In the genomic region with DNA sequence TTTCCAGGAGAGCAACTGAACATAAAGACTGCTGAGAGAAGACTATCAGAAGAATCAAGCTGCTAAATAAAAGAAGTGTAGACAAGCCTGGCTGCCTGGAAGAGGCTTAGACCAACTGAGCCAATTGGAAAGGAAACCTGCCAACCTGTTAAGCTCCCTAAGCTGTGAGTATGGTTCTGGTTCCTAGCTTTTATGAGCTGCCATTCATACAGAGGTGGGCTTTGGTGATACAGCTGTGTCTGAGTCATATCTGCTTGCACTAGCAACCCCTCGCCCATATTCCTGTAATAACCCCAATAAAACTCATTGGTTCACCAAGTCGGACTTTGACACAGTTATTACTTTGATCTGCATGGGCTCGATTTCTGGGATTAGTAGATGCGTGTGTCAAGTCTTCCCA, we compare ENCODE assay signal across 24 mouse cellular contexts.
A peak's percentile ranks its signal among the peaks of the same experiment; 100 is the strongest.
DNase-seq lines count a peak whose midpoint lies in the region; ATAC-seq and TF ChIP-seq lines count a peak whose summit lies in the region.
"Had no signal": no experiment of that assay in that cellular context is flagged by ENCODE, and none has a peak within 500 bp of the region (broad histone marks: within the 10 kb centered on the region; RNA-seq: fewer than 3 reads in every experiment).

No protein-coding gene starts in this region.

- 63% methylated on average over 4 of the region's 4 CpGs for WGBS in limb, embryonic 12.5 days
- 84% methylated on average over 4 of the region's 4 CpGs for WGBS in limb, embryonic 10.5 days
- WGBS in intestine, embryonic 14.5 days, result 44% methylated on average over 4 of the region's 4 CpGs
- WGBS in intestine, embryonic 16.5 days, result 40% methylated on average over 4 of the region's 4 CpGs
- 37% methylated on average over 4 of the region's 4 CpGs for WGBS in limb, embryonic 14.5 days

- 0 out of 2 replicates have a peak, but pooled peaks have one; percentile 37 for ATAC-seq in limb, embryonic 12.5 days (ENCODE audit: insufficient number of reproducible peaks, insufficient read depth, low FRiP score, low TSS enrichment, low read depth)
- peak; percentile 89 for ATAC-seq in intestine, embryonic 14.5 days (replicated peaks; ENCODE audit: low FRiP score, low TSS enrichment, low read depth)
- peak; percentile 91 for ATAC-seq in intestine, embryonic 16.5 days
- no peak for ATAC-seq in limb, embryonic 14.5 days (ENCODE audit: low FRiP score, low read depth)
- ATAC-seq in megakaryocyte, adult 5-6 weeks (ENCODE audit: poor library complexity, severe bottlenecking), result no peak
- ATAC-seq: CD4-positive, CD25-positive, alpha-beta regulatory T cell, adult 4 months; forebrain, embryonic 14.5 days; hindbrain, embryonic 16.5 days had no signal

- no peaks in the 10 kb centered on the region for H3K27me3 ChIP-seq in limb, embryonic 12.5 days
- H3K27me3 ChIP-seq in limb, embryonic 10.5 days (ENCODE audit: low read depth, poor library complexity, severe bottlenecking), result no peaks in the 10 kb centered on the region
- H3K27me3 ChIP-seq in intestine, embryonic 14.5 days (replicated peaks; ENCODE audit: control insufficient read depth, insufficient read depth, low read length), result no peaks in the 10 kb centered on the region
- H3K27me3 ChIP-seq in intestine, embryonic 16.5 days (replicated peaks; ENCODE audit: control insufficient read depth, insufficient read depth, low read length), result no peaks in the 10 kb centered on the region
- H3K27me3 ChIP-seq in limb, embryonic 14.5 days (ENCODE audit: control insufficient read depth, insufficient read depth, low read length), result no peaks in the 10 kb centered on the region
- H3K27me3 ChIP-seq: heart, embryonic 12.5 days; heart, embryonic 15.5 days; hindbrain, embryonic 13.5 days had no signal

- no peak overlapping the region for H3K27ac ChIP-seq in limb, embryonic 12.5 days
- H3K27ac ChIP-seq in limb, embryonic 10.5 days, result no peak overlapping the region
- 0 out of 2 replicates have a peak overlapping the region, but pooled peaks have one; percentile 27 for H3K27ac ChIP-seq in intestine, embryonic 14.5 days (ENCODE audit: low read depth)
- no peak overlapping the region for H3K27ac ChIP-seq in intestine, embryonic 16.5 days (ENCODE audit: low read length)
- no peak overlapping the region for H3K27ac ChIP-seq in limb, embryonic 14.5 days (replicated peaks; ENCODE audit: low read depth, low read length)
- H3K27ac ChIP-seq: heart, embryonic 15.5 days; hindbrain, embryonic 10.5 days; hindbrain, embryonic 13.5 days had no signal

- peaks cover 4% of the 10 kb centered on the region; the same call in 1 of the 2 replicates for H3K4me1 ChIP-seq in limb, embryonic 12.5 days (replicated peaks)
- H3K4me1 ChIP-seq in limb, embryonic 10.5 days, result no peaks in the 10 kb centered on the region
- H3K4me1 ChIP-seq in intestine, embryonic 14.5 days (replicated peaks; ENCODE audit: control insufficient read depth, insufficient read depth, low read length), result no peaks in the 10 kb centered on the region; the same call in 1 of the 2 replicates
- no peaks in the 10 kb centered on the region; the same call in 1 of the 2 replicates for H3K4me1 ChIP-seq in intestine, embryonic 16.5 days (ENCODE audit: control insufficient read depth, insufficient read depth, low read length)
- no peaks in the 10 kb centered on the region for H3K4me1 ChIP-seq in limb, embryonic 14.5 days (ENCODE audit: control insufficient read depth, insufficient read depth, low read length)
- H3K4me1 ChIP-seq: heart, embryonic 12.5 days; heart, embryonic 15.5 days; hindbrain, embryonic 10.5 days; hindbrain, embryonic 13.5 days had no signal

- DNase-seq in limb, embryonic 10.5 days (ENCODE audit: low spot score), result no peak
- no peak for DNase-seq in intestine, embryonic 14.5 days (ENCODE audit: low spot score)
- peak; percentile 61 for DNase-seq in limb, embryonic 14.5 days (ENCODE audit: low spot score)
- no peak for DNase-seq in spleen, postnatal 4 days (ENCODE audit: low spot score in 2 of 2)
- DNase-seq in adrenal gland, postnatal 25 days, result no peak
- DNase-seq: adrenal gland, adult 2 months; adrenal gland, postnatal 14 days; cerebellum, adult 18-20 months; cerebellum, adult 9-10 months; cerebellum, postnatal 14 days; gastrocnemius, postnatal 25 days; heart, adult 18-20 months; heart, postnatal 10 days; heart, postnatal 36 days had no signal

- no peak for TF ChIP-seq POLR2A in limb, embryonic 14.5 days (IDR thresholded peaks at IDR 0.05; ENCODE audit: borderline replicate concordance, extremely low read depth, insufficient read depth, insufficient read length)

- H3K36me3 ChIP-seq in limb, embryonic 12.5 days, result no peaks in the 10 kb centered on the region
- no peaks in the 10 kb centered on the region for H3K36me3 ChIP-seq in limb, embryonic 10.5 days
- no peaks in the 10 kb centered on the region for H3K36me3 ChIP-seq in intestine, embryonic 14.5 days (ENCODE audit: control insufficient read depth, insufficient read depth, low read length)
- H3K36me3 ChIP-seq in intestine, embryonic 16.5 days (ENCODE audit: control insufficient read depth, insufficient read depth, low read length), result no peaks in the 10 kb centered on the region
- H3K36me3 ChIP-seq in limb, embryonic 14.5 days (ENCODE audit: control insufficient read depth, insufficient read depth, low read length), result no peaks in the 10 kb centered on the region
- H3K36me3 ChIP-seq: heart, embryonic 12.5 days; heart, embryonic 15.5 days; hindbrain, embryonic 10.5 days; hindbrain, embryonic 13.5 days had no signal

- no peaks in the 10 kb centered on the region for H3K9me3 ChIP-seq in limb, embryonic 12.5 days
- no peaks in the 10 kb centered on the region for H3K9me3 ChIP-seq in limb, embryonic 10.5 days (replicated peaks)
- H3K9me3 ChIP-seq in intestine, embryonic 14.5 days (ENCODE audit: control insufficient read depth, low read length), result no peaks in the 10 kb centered on the region
- no peaks in the 10 kb centered on the region for H3K9me3 ChIP-seq in intestine, embryonic 16.5 days (ENCODE audit: control insufficient read depth, low read length)
- H3K9me3 ChIP-seq in limb, embryonic 14.5 days (ENCODE audit: control insufficient read depth, low read length), result no peaks in the 10 kb centered on the region
- H3K9me3 ChIP-seq: heart, embryonic 12.5 days; heart, embryonic 15.5 days; hindbrain, embryonic 10.5 days; hindbrain, embryonic 13.5 days had no signal

- H3K9ac ChIP-seq in limb, embryonic 12.5 days (replicated peaks), result no peak overlapping the region
- H3K9ac ChIP-seq in intestine, embryonic 14.5 days (ENCODE audit: low read length), result no peak overlapping the region
- no peak overlapping the region for H3K9ac ChIP-seq in intestine, embryonic 16.5 days (ENCODE audit: low read depth, low read length)
- no peak overlapping the region for H3K9ac ChIP-seq in limb, embryonic 14.5 days (ENCODE audit: low read depth, low read length, severe bottlenecking)
- H3K9ac ChIP-seq: heart, embryonic 12.5 days; heart, embryonic 15.5 days; hindbrain, embryonic 13.5 days had no signal

- H3K4me2 ChIP-seq in limb, embryonic 12.5 days, result no peak overlapping the region
- H3K4me2 ChIP-seq in intestine, embryonic 14.5 days (ENCODE audit: low read length), result no peak overlapping the region
- H3K4me2 ChIP-seq in intestine, embryonic 16.5 days (ENCODE audit: low read depth, low read length), result no peak overlapping the region
- H3K4me2 ChIP-seq in limb, embryonic 14.5 days (replicated peaks; ENCODE audit: low read depth, low read length, severe bottlenecking), result no peak overlapping the region
- H3K4me2 ChIP-seq: heart, embryonic 12.5 days; heart, embryonic 15.5 days; hindbrain, embryonic 13.5 days had no signal

- no peak overlapping the region for H3K4me3 ChIP-seq in limb, embryonic 12.5 days (replicated peaks)
- no peak overlapping the region for H3K4me3 ChIP-seq in limb, embryonic 10.5 days
- no peak overlapping the region for H3K4me3 ChIP-seq in intestine, embryonic 14.5 days (ENCODE audit: low read depth, low read length)
- no peak overlapping the region for H3K4me3 ChIP-seq in intestine, embryonic 16.5 days (ENCODE audit: low read length)
- no peak overlapping the region for H3K4me3 ChIP-seq in limb, embryonic 14.5 days (replicated peaks; ENCODE audit: low read length)
- H3K4me3 ChIP-seq: heart, embryonic 12.5 days; heart, embryonic 15.5 days; hindbrain, embryonic 10.5 days; hindbrain, embryonic 13.5 days had no signal

Comparison
In these comparisons a context has a peak if more than half of its experiments do, and no peak if none do; other contexts are left out.
1. ATAC-seq: peak in limb, embryonic 12.5 days (single experiment), intestine, embryonic 14.5 days (single experiment) and intestine, embryonic 16.5 days (single experiment); none in limb, embryonic 14.5 days (single experiment) and megakaryocyte, adult 5-6 weeks (single experiment).